Mouse (Mus musculus) layer of hippocampus, postnatal 36 days (tissue): ENCODE data around the gene Rab23. TPM values are rescaled to one million over a fixed set of nuclear protein-coding genes. Genes with fewer than 3 reads are reported as not detected.
"Not testable (repeated sequence)": the region's sequence is repeated elsewhere in the genome, so short reads cannot be mapped to it uniquely, and the experiment has no call there.

ENCODE experiments used
- DNase-seq, 2 experiments: peaks; one replicate each; pipeline ENCODE4 v3.0.0; 2022
- total RNA-seq, 2 experiments: library from RNA; stranded (reverse); gene quantifications; 2 replicates each; pipeline ENCODE4 v1.2.3; 2021

The Rab23 gene
- total RNA-seq, 2 experiments from 2014 or later, result 26.4 to 32.3 TPM

- no peak for DNase-seq
Observed at GRCm38 (mm10) chr1:33734001-33734685, 14.5 kb downstream of the Rab23 start.

GRCm38 (mm10) chr1:33738281-33738680 is 18.6 kb downstream of the Rab23 start:
- DNase-seq, result no peak

GRCm38 (mm10) chr1:33738681-33739278 is 19.1 kb downstream of the Rab23 start:
- no peak for DNase-seq

GRCm38 (mm10) chr1:33739302-33739701 is 19.6 kb downstream of the Rab23 start:
- peak; percentile 63 to 71 for DNase-seq

- no peak for DNase-seq
Observed at GRCm38 (mm10) chr1:33742903-33743302, 23.2 kb downstream of the Rab23 start.

GRCm38 (mm10) chr1:33744815-33745214 is 25.1 kb downstream of the Rab23 start:
- DNase-seq, result not testable (repeated sequence)

GRCm38 (mm10) chr1:33745901-33746300 is 26.2 kb downstream of the Rab23 start:
- no peak for DNase-seq

- DNase-seq, result no peak
Observed at GRCm38 (mm10) chr1:33749109-33749508, 29.4 kb downstream of the Rab23 start.

GRCm38 (mm10) chr1:33749709-33750108 is 30.0 kb downstream of the Rab23 start:
- not testable (repeated sequence) for DNase-seq

- peak in 1 of 2 experiments; percentile 27 for DNase-seq
Observed at GRCm38 (mm10) chr1:33751283-33751682, 31.6 kb downstream of the Rab23 start.

GRCm38 (mm10) chr1:33754089-33754488 is 34.4 kb downstream of the Rab23 start:
- no peak for DNase-seq

GRCm38 (mm10) chr1:33754965-33755735 is 35.5 kb downstream of the Rab23 start:
- no peak for DNase-seq

- no peak for DNase-seq
Observed at GRCm38 (mm10) chr1:33755799-33756198, 36.1 kb downstream of the Rab23 start.

GRCm38 (mm10) chr1:33756258-33757032 is 36.8 kb downstream of the Rab23 start:
- DNase-seq, result no peak

- no peak for DNase-seq
Observed at GRCm38 (mm10) chr1:33757033-33757413, 37.3 kb downstream of the Rab23 start.

GRCm38 (mm10) chr1:33757491-33758041 is 37.9 kb downstream of the Rab23 start, which contains the start of gene Bag2:
TSS of gene Bag2 (minus strand) at chr1:33757795.
- peak; percentile 53 to 58 for DNase-seq

- DNase-seq, result no peak
Observed at GRCm38 (mm10) chr1:33758488-33758887, 38.8 kb downstream of the Rab23 start.

GRCm38 (mm10) chr1:33763826-33764225 is 44.1 kb downstream of the Rab23 start:
- no peak for DNase-seq

GRCm38 (mm10) chr1:33765468-33766080 is 45.9 kb downstream of the Rab23 start:
- DNase-seq, result no peak

- DNase-seq, result no peak
Observed at GRCm38 (mm10) chr1:33766520-33767508, 47.1 kb downstream of the Rab23 start.
